Mouse (Mus musculus) MEL (cell line): Measurements from ENCODE around the gene Il34. TPM values are rescaled to one million over a fixed set of nuclear protein-coding genes. Genes with fewer than 3 reads are reported as not detected.

ENCODE experiments used
- DNase-seq: peaks from one replicate; pipeline ENCODE4 v3.0.0; 2011; ENCODE audit warnings: low read depth, low spot score
- H3K27ac ChIP-seq: 2 replicates; pipeline ENCODE4 v1.5.1; 2012; ENCODE audit warnings: low read depth, mild to moderate bottlenecking, control low read depth, low read length, moderate library complexity; ENCODE audit not compliant: control insufficient read depth
- H3K27me3 ChIP-seq, 2 experiments: fragments of 150-350 bp in 1 of 2; sonication (generic) in 1 of 2; 2 replicates each; pipeline ENCODE4 v1.6.1; 2012; ENCODE audit warnings: low read length in 2 of 2, mild to moderate bottlenecking in 2 of 2, improper control_type of control experiment in 1 of 2, moderate library complexity in 1 of 2; ENCODE audit not compliant: insufficient read depth in 2 of 2, control insufficient read depth in 1 of 2
- H3K36me3 ChIP-seq, 2 experiments: 2 replicates each; pipeline ENCODE4 v1.6.1; 2012 to 2014; ENCODE audit warnings: low read length in 2 of 2, improper control_type of control experiment in 1 of 2, inconsistent platforms in 1 of 2, mild to moderate bottlenecking in 1 of 2; ENCODE audit not compliant: insufficient read depth in 2 of 2, control insufficient read depth in 1 of 2
- H3K4me1 ChIP-seq, 2 experiments: fragments of 150-350 bp in 1 of 2; sonication (generic) in 1 of 2; 2 replicates each; pipeline ENCODE4 v1.6.1; 2012; ENCODE audit warnings: low read length in 2 of 2, improper control_type of control experiment in 1 of 2, mild to moderate bottlenecking in 1 of 2; ENCODE audit not compliant: insufficient read depth in 2 of 2, control insufficient read depth in 1 of 2
- H3K4me3 ChIP-seq, 2 experiments: fragments of 150-350 bp in 1 of 2; sonication (generic) in 1 of 2; 2 replicates each; pipeline ENCODE4 v1.5.1; 2012; ENCODE audit warnings: low read depth in 2 of 2, low read length in 2 of 2, mild to moderate bottlenecking in 2 of 2, moderate library complexity in 2 of 2, control low read depth in 1 of 2, improper control_type of control experiment in 1 of 2; ENCODE audit not compliant: control insufficient read depth in 1 of 2, insufficient read depth in 1 of 2
- H3K79me2 ChIP-seq: 2 replicates; pipeline ENCODE4 v1.6.1; 2012; ENCODE audit warnings: mild to moderate bottlenecking, low read length, moderate library complexity; ENCODE audit not compliant: control insufficient read depth, poor library complexity, insufficient read depth
- H3K9ac ChIP-seq: 2 replicates; pipeline ENCODE4 v1.6.1; 2012; ENCODE audit warnings: low read depth, mild to moderate bottlenecking, control low read depth, low read length, moderate library complexity; ENCODE audit not compliant: control insufficient read depth, poor library complexity, severe bottlenecking
- H3K9me3 ChIP-seq: fragments of 150-350 bp; sonication (generic); replicated peaks from 2 replicates; pipeline ENCODE4 v1.6.1; 2012; ENCODE audit warnings: mild to moderate bottlenecking, low read length, improper control_type of control experiment, moderate library complexity; ENCODE audit not compliant: insufficient read depth
- BHLHE40 ChIP-seq: IDR thresholded peaks from 2 replicates; pipeline ENCODE4 v1.6.1; 2012; ENCODE audit warnings: low read depth, mild to moderate bottlenecking, inconsistent platforms, low read length, improper control_type of control experiment, borderline replicate concordance
- CHD1 ChIP-seq: IDR thresholded peaks from 2 replicates; pipeline ENCODE4 v1.6.1; 2012; ENCODE audit warnings: low read depth, mild to moderate bottlenecking, inconsistent platforms, low read length, improper control_type of control experiment
- CHD2 ChIP-seq: IDR thresholded peaks from 2 replicates; pipeline ENCODE4 v1.6.1; 2011; ENCODE audit warnings: low read length, improper control_type of control experiment
- E2F4 ChIP-seq: IDR thresholded peaks from 2 replicates; pipeline ENCODE4 v1.6.1; 2011; ENCODE audit warnings: low read depth, low read length, improper control_type of control experiment, borderline replicate concordance
- ELF1 ChIP-seq: IDR thresholded peaks from 2 replicates; pipeline ENCODE4 v1.6.1; 2014; ENCODE audit warnings: low read depth, mild to moderate bottlenecking, inconsistent platforms, low read length, improper control_type of control experiment, moderate library complexity
- EP300 ChIP-seq, 2 experiments: IDR thresholded peaks; 2 replicates each; pipeline ENCODE4 v1.6.1; 2011; ENCODE audit warnings: improper control_type of control experiment in 2 of 2, low read length in 2 of 2, low read depth in 1 of 2, mild to moderate bottlenecking in 1 of 2
- ETS1 ChIP-seq: IDR thresholded peaks from 2 replicates; pipeline ENCODE4 v1.6.1; 2012; ENCODE audit warnings: low read depth, mild to moderate bottlenecking, inconsistent platforms, low read length, improper control_type of control experiment, moderate library complexity
- GABPA ChIP-seq: IDR thresholded peaks from 2 replicates; pipeline ENCODE4 v1.6.1; 2012; ENCODE audit warnings: low read depth, mild to moderate bottlenecking, inconsistent platforms, low read length, improper control_type of control experiment, moderate library complexity
- GATA1 ChIP-seq: IDR thresholded peaks from 2 replicates; pipeline ENCODE4 v1.6.1; 2011; ENCODE audit warnings: low read depth, low read length, improper control_type of control experiment
- HCFC1 ChIP-seq: IDR thresholded peaks from 2 replicates; pipeline ENCODE4 v1.6.1; 2012; ENCODE audit warnings: low read depth, mild to moderate bottlenecking, inconsistent platforms, low read length, improper control_type of control experiment, moderate library complexity
- KAT2A ChIP-seq: conservative IDR thresholded peaks from 2 replicates; pipeline ENCODE4 v1.6.1; 2012; ENCODE audit warnings: low read depth, low read length, improper control_type of control experiment, inconsistent platforms
- MAX ChIP-seq: IDR thresholded peaks from 2 replicates; pipeline ENCODE4 v1.6.1; 2011; ENCODE audit warnings: low read length, improper control_type of control experiment
- MAZ ChIP-seq: IDR thresholded peaks from 2 replicates; pipeline ENCODE4 v1.6.1; 2012; ENCODE audit warnings: low read depth, mild to moderate bottlenecking, inconsistent platforms, low read length, improper control_type of control experiment
- MXI1 ChIP-seq: IDR thresholded peaks from 2 replicates; pipeline ENCODE4 v1.6.1; 2011; ENCODE audit warnings: mild to moderate bottlenecking, low read depth, low read length, improper control_type of control experiment
- MYC ChIP-seq: IDR thresholded peaks from 2 replicates; pipeline ENCODE4 v1.6.1; 2011; ENCODE audit warnings: low read depth, mild to moderate bottlenecking, low read length, improper control_type of control experiment, moderate library complexity
- NELFE ChIP-seq: IDR thresholded peaks from 2 replicates; pipeline ENCODE4 v1.6.1; 2011; ENCODE audit warnings: low read depth, low read length, improper control_type of control experiment
- NRF1 ChIP-seq: IDR thresholded peaks from 2 replicates; pipeline ENCODE4 v1.6.1; 2014; ENCODE audit warnings: low read depth, mild to moderate bottlenecking, inconsistent platforms, low read length, improper control_type of control experiment, moderate library complexity; ENCODE audit not compliant: poor library complexity, insufficient read depth, severe bottlenecking
- POLR2A ChIP-seq, 2 experiments: IDR thresholded peaks; 2 replicates each; pipeline ENCODE4 v1.6.1; 2011 to 2012; ENCODE audit warnings: low read length in 2 of 2, mild to moderate bottlenecking in 2 of 2, control low read depth in 1 of 2, improper control_type of control experiment in 1 of 2, low read depth in 1 of 2, moderate library complexity in 1 of 2; ENCODE audit not compliant: control insufficient read depth in 1 of 2, insufficient read depth in 1 of 2, poor library complexity in 1 of 2
- POLR2AphosphoS2 ChIP-seq: IDR thresholded peaks from 2 replicates; pipeline ENCODE4 v1.6.1; 2011; ENCODE audit warnings: low read length, improper control_type of control experiment
- POLR2AphosphoS5 ChIP-seq: IDR thresholded peaks from 2 replicates; pipeline ENCODE4 v1.6.1; 2012; ENCODE audit warnings: low read depth, borderline replicate concordance, mild to moderate bottlenecking, inconsistent platforms, low read length, moderate library complexity, mixed read lengths
- SIN3A ChIP-seq: IDR thresholded peaks from 2 replicates; pipeline ENCODE4 v1.6.1; 2012; ENCODE audit warnings: low read length, improper control_type of control experiment, inconsistent platforms
- TBP ChIP-seq: IDR thresholded peaks from 2 replicates; pipeline ENCODE4 v1.8.0; 2011; ENCODE audit warnings: low read depth, low read length, improper control_type of control experiment
- TCF12 ChIP-seq: IDR thresholded peaks from 2 replicates; pipeline ENCODE4 v1.6.1; 2014; ENCODE audit warnings: low read depth, mild to moderate bottlenecking, inconsistent platforms, low read length, improper control_type of control experiment, moderate library complexity
- UBTF ChIP-seq: IDR thresholded peaks from 2 replicates; pipeline ENCODE4 v1.6.1; 2012; ENCODE audit warnings: low read depth, mild to moderate bottlenecking, inconsistent platforms, low read length, improper control_type of control experiment, moderate library complexity, borderline replicate concordance; ENCODE audit not compliant: insufficient read depth
- USF1 ChIP-seq: IDR thresholded peaks from 2 replicates; pipeline ENCODE4 v1.6.1; 2014; ENCODE audit warnings: low read depth, mild to moderate bottlenecking, inconsistent platforms, low read length, improper control_type of control experiment, moderate library complexity
- USF2 ChIP-seq, 2 experiments: IDR thresholded peaks; 2 replicates each; pipeline ENCODE4 v1.6.1; 2011 to 2012; ENCODE audit warnings: improper control_type of control experiment in 2 of 2, low read length in 2 of 2, borderline replicate concordance in 1 of 2, inconsistent platforms in 1 of 2, low read depth in 1 of 2, mild to moderate bottlenecking in 1 of 2; ENCODE audit not compliant: insufficient read depth in 1 of 2
- ZMIZ1 ChIP-seq: IDR thresholded peaks from 2 replicates; pipeline ENCODE4 v1.6.1; 2012; ENCODE audit warnings: low read depth, mild to moderate bottlenecking, inconsistent platforms, low read length, improper control_type of control experiment, moderate library complexity
- ZNF384 ChIP-seq: IDR thresholded peaks from 2 replicates; pipeline ENCODE4 v1.6.1; 2012; ENCODE audit warnings: low read depth, mild to moderate bottlenecking, inconsistent platforms, low read length, improper control_type of control experiment
- polyA plus RNA-seq, 2 experiments: library from polyadenylated mRNA; stranded (reverse) in 1 of 2; unstranded in 1 of 2; fragments of >175 nt in 1 of 2; fragments of >200 nt in 1 of 2; gene quantifications; 2 replicates each; pipeline versions ENCODE4 v1.2.1 to v1.2.4; 2012; ENCODE audit warnings: low replicate concordance in 2 of 2, low read depth in 1 of 2; ENCODE audit not compliant: insufficient read length in 2 of 2, insufficient read depth in 1 of 2, missing spikeins in 1 of 2
- total RNA-seq: library from RNA; depleted of rRNA; stranded (reverse); fragments of 300-350 nt; gene quantifications from 2 replicates; pipeline ENCODE4 v1.2.3, GENCODE M21; 2012

Gene Il34
- total and polyA plus RNA-seq, 3 experiments: 0.12 to 0.18 TPM; not detected in 1

- peaks cover 27 to 37% of the 10 kb centered on the region in 2 experiments for H3K36me3 ChIP-seq
- H3K4me1 ChIP-seq: peaks cover 0 to 21% of the 10 kb centered on the region in 2 experiments; a peak in 2 of 4 replicates
Measured at GRCm38 (mm10) chr8:110846405-110847170, 40.9 kb upstream of the Il34 start, which contains the start of the genes Cog4 and Sf3b3. Gene Cog4 (plus strand): TSS chr8:110846600. Gene Sf3b3 (minus strand): TSS chr8:110846787.

GRCm38 (mm10) chr8:110845821-110846404 lies 40.2 kb upstream of the Il34 start:
- DNase-seq: peak; percentile 60
- peaks cover 33 to 37% of the 10 kb centered on the region in 2 experiments for H3K36me3 ChIP-seq

More at GRCm38 (mm10) chr8:110846405-110847170, 40.9 kb upstream of the Il34 start, which contains the start of the genes Cog4 and Sf3b3:
- Histone ChIP-seq H3K9me3 (no peaks in the 10 kb centered on the region), H3K9ac (peak within 1 kb of the TSS; percentile 99), H3K27ac (peak within 1 kb of the TSS; percentile 96)
- peak; percentile 75 to 94 for TF ChIP-seq POLR2A (IDR thresholded peaks at IDR 0.05; ENCODE audit: control insufficient read depth in 1 of 2, insufficient read depth in 1 of 2, low read depth in 1 of 2, low read length in 2 of 2, poor library complexity in 1 of 2)
- no peak for TF ChIP-seq EP300 (IDR thresholded peaks at IDR 0.05; ENCODE audit: low read depth in 1 of 2, low read length in 2 of 2)
- peak; percentile 92 for TF ChIP-seq HCFC1
- peak; percentile 95 for TF ChIP-seq SIN3A
- peak; percentile 85 for TF ChIP-seq NELFE
- TF ChIP-seq MAX: peak; percentile 98
- no peak for TF ChIP-seq CHD2
- TF ChIP-seq E2F4: peak; percentile 94
- TF ChIP-seq USF2 (IDR thresholded peaks at IDR 0.05; ENCODE audit: borderline replicate concordance in 1 of 2, insufficient read depth in 1 of 2, low read depth in 1 of 2, low read length in 2 of 2): no peak
- peak; percentile 95 for TF ChIP-seq ELF1
- TF ChIP-seq KAT2A: peak; percentile 76; the same call in 1 of the 2 replicates
- TF ChIP-seq NRF1: peak; percentile 32; the same call in 1 of the 2 replicates
- peak; percentile 82 for TF ChIP-seq TCF12
- TF ChIP-seq ZMIZ1: peak; percentile 74; the same call in 1 of the 2 replicates
- TF ChIP-seq MXI1: peak; percentile 64
- no peak for TF ChIP-seq GABPA
- TF ChIP-seq TBP: peak; percentile 96
- TF ChIP-seq MYC: peak; percentile 92
- peak; percentile 85; the same call in 1 of the 2 replicates for TF ChIP-seq POLR2AphosphoS2
- TF ChIP-seq, all 39 proteins: peak for 15
- peak; percentile 92 for DNase-seq
- Histone ChIP-seq H3K27me3 (no peaks in the 10 kb centered on the region), H3K4me3 (peak within 1 kb of the TSS; percentile 77 to 100), H3K79me2 (peaks cover 59% of the 10 kb centered on the region)

More at GRCm38 (mm10) chr8:110845821-110846404, 40.2 kb upstream of the Il34 start:
- TF ChIP-seq MAZ (no peak), HCFC1 (no peak), POLR2AphosphoS5 (no peak), USF1 (no peak), POLR2AphosphoS2 (0 out of 2 replicates have a peak, but pooled peaks have one; percentile 0), BHLHE40 (no peak), TBP (0 out of 2 replicates have a peak, but pooled peaks have one; percentile 25), NELFE (no peak), EP300 (IDR thresholded peaks at IDR 0.05; ENCODE audit: low read depth in 1 of 2, low read length in 2 of 2) (no peak), ETS1 (no peak), CHD1 (peak; percentile 97), ZNF384 (no peak), GATA1 (0 out of 2 replicates have a peak, but pooled peaks have one; percentile 3), TCF12 (no peak), E2F4 (no peak), UBTF (no peak), USF2 (IDR thresholded peaks at IDR 0.05; ENCODE audit: borderline replicate concordance in 1 of 2, insufficient read depth in 1 of 2, low read depth in 1 of 2, low read length in 2 of 2) (no peak), ZMIZ1 (no peak)
- TF ChIP-seq, all 39 proteins: peak for 4
- peaks cover 0 to 21% of the 10 kb centered on the region in 2 experiments; a peak in 2 of 4 replicates for H3K4me1 ChIP-seq
- H3K27ac ChIP-seq: peak overlapping the region; percentile 96
- H3K9ac ChIP-seq: peak overlapping the region; percentile 99
- peaks cover 65% of the 10 kb centered on the region for H3K79me2 ChIP-seq
- peak overlapping the region; percentile 77 to 100 for H3K4me3 ChIP-seq
- H3K9me3 ChIP-seq: no peaks in the 10 kb centered on the region
- H3K27me3 ChIP-seq: no peaks in the 10 kb centered on the region
